Mouse (Mus musculus) limb, embryonic 15.5 days (tissue): ENCODE measurements around the gene Tdrd3. TPM values are rescaled to one million over a fixed set of nuclear protein-coding genes. Genes with fewer than 3 reads are reported as not detected.

Experiments
- ATAC-seq: fragments of 200-750 bp; cut with Nextera tagmentation; 2 replicates; pipeline ENCODE4 v1.8.0; 2017; ENCODE audit warnings: low read depth, moderate TSS enrichment; ENCODE audit not compliant: insufficient number of reproducible peaks, low FRiP score, low TSS enrichment
- H3K27ac ChIP-seq: fragments of 300-500 bp; sonication (generic); 2 replicates; pipeline ENCODE4 v1.5.1; 2015; ENCODE audit warnings: moderate library complexity, mild to moderate bottlenecking, inconsistent platforms
- H3K27me3 ChIP-seq: fragments of 300-500 bp; sonication (generic); 2 replicates; pipeline ENCODE4 v1.6.1; 2015; ENCODE audit warnings: inconsistent platforms
- H3K36me3 ChIP-seq: fragments of 300-500 bp; sonication (generic); 2 replicates; pipeline ENCODE4 v1.6.1; 2015; ENCODE audit warnings: inconsistent platforms
- H3K4me1 ChIP-seq: fragments of 300-500 bp; sonication (generic); 2 replicates; pipeline ENCODE4 v1.6.1; 2015; ENCODE audit warnings: inconsistent platforms
- H3K4me2 ChIP-seq: fragments of 300-500 bp; sonication (generic); 2 replicates; pipeline ENCODE4 v1.6.1; 2015; ENCODE audit warnings: mild to moderate bottlenecking, inconsistent platforms
- H3K4me3 ChIP-seq: fragments of 300-500 bp; sonication (generic); 2 replicates; pipeline ENCODE4 v1.5.1; 2015; ENCODE audit warnings: mild to moderate bottlenecking, inconsistent platforms
- H3K9ac ChIP-seq: fragments of 300-500 bp; sonication (generic); 2 replicates; pipeline ENCODE4 v1.6.1; 2015; ENCODE audit warnings: inconsistent platforms
- H3K9me3 ChIP-seq: fragments of 300-500 bp; sonication (generic); 2 replicates; pipeline ENCODE4 v1.6.1; 2016; ENCODE audit warnings: inconsistent platforms
- WGBS: fragments of 180-500 bp; shearing (Covaris S2); methylation state at CpG from one replicate; pipeline ENCODE4 v1.1.7; 2015; 5-methylcytosine and 5-hydroxymethylcytosine counted together
- polyA plus RNA-seq: library from polyadenylated mRNA; unstranded; fragments of >200 nt; fragmentation: Nextera tagmentation; extraction: Ambion mirVana; gene quantifications from 2 replicates; pipeline ENCODE4 v1.2.1, GENCODE M21; 2015

Gene Tdrd3
- polyA plus RNA-seq, 1 experiment from 2014 or later: 32.4 TPM

GRCm38 (mm10) chr14:87461543-87461942 lies 45.1 kb downstream of the Tdrd3 start:
- H3K27me3 ChIP-seq: no peaks in the 10 kb centered on the region
- no peak overlapping the region for H3K4me2 ChIP-seq
- ATAC-seq: no peak
- H3K9me3 ChIP-seq: no peaks in the 10 kb centered on the region
- H3K27ac ChIP-seq: no peak overlapping the region
- peaks cover 3% of the 10 kb centered on the region; the same call in 1 of the 2 replicates for H3K4me1 ChIP-seq
- H3K4me3 ChIP-seq: no peak overlapping the region
- whole genome bisulfite sequencing: 71% methylated on average over 12 of the region's 12 CpGs
- H3K9ac ChIP-seq: no peak overlapping the region
- H3K36me3 ChIP-seq: peaks cover 17% of the 10 kb centered on the region

- no peak for ATAC-seq
- no peak overlapping the region for H3K4me3 ChIP-seq
- H3K9me3 ChIP-seq: no peaks in the 10 kb centered on the region
- WGBS: 17% methylated on average over 11 of the region's 11 CpGs
- H3K27ac ChIP-seq: no peak overlapping the region
- H3K4me1 ChIP-seq: peaks cover 3% of the 10 kb centered on the region; the same call in 1 of the 2 replicates
- no peak overlapping the region for H3K9ac ChIP-seq
- peaks cover 10% of the 10 kb centered on the region; the same call in 1 of the 2 replicates for H3K36me3 ChIP-seq
- no peak overlapping the region for H3K4me2 ChIP-seq
- no peaks in the 10 kb centered on the region for H3K27me3 ChIP-seq
These were observed 47.7 kb downstream of the Tdrd3 start for GRCm38 (mm10) chr14:87463963-87464654.

GRCm38 (mm10) chr14:87464655-87465054 lies 48.2 kb downstream of the Tdrd3 start:
- H3K4me1 ChIP-seq: peaks cover 3% of the 10 kb centered on the region; the same call in 1 of the 2 replicates
- no peaks in the 10 kb centered on the region for H3K27me3 ChIP-seq
- no peaks in the 10 kb centered on the region for H3K9me3 ChIP-seq
- H3K4me3 ChIP-seq: no peak overlapping the region
- H3K9ac ChIP-seq: no peak overlapping the region
- peaks cover 10% of the 10 kb centered on the region; the same call in 1 of the 2 replicates for H3K36me3 ChIP-seq
- ATAC-seq: no peak
- H3K4me2 ChIP-seq: no peak overlapping the region
- H3K27ac ChIP-seq: no peak overlapping the region

GRCm38 (mm10) chr14:87467586-87467985 lies 51.1 kb downstream of the Tdrd3 start:
- WGBS: 80% methylated on average over 12 of the region's 12 CpGs
- H3K4me2 ChIP-seq: no peak overlapping the region
- no peaks in the 10 kb centered on the region for H3K27me3 ChIP-seq
- peaks cover 3% of the 10 kb centered on the region; the same call in 1 of the 2 replicates for H3K4me1 ChIP-seq
- no peak overlapping the region for H3K9ac ChIP-seq
- no peak overlapping the region for H3K4me3 ChIP-seq
- H3K9me3 ChIP-seq: no peaks in the 10 kb centered on the region
- ATAC-seq: no peak
- no peak overlapping the region for H3K27ac ChIP-seq
- H3K36me3 ChIP-seq: peaks cover 10% of the 10 kb centered on the region; the same call in 1 of the 2 replicates

- H3K4me2 ChIP-seq: no peak overlapping the region
- H3K4me1 ChIP-seq: no peaks in the 10 kb centered on the region
- peaks cover 8% of the 10 kb centered on the region for H3K36me3 ChIP-seq
- no peaks in the 10 kb centered on the region for H3K9me3 ChIP-seq
- H3K27me3 ChIP-seq: no peaks in the 10 kb centered on the region
- no peak for ATAC-seq
- no peak overlapping the region for H3K27ac ChIP-seq
- H3K9ac ChIP-seq: no peak overlapping the region
- H3K4me3 ChIP-seq: no peak overlapping the region
- WGBS: 72% methylated on average over 1 of the region's 1 CpGs
These were observed 55.1 kb downstream of the Tdrd3 start for GRCm38 (mm10) chr14:87471521-87471920.

GRCm38 (mm10) chr14:87472782-87473181 lies 56.3 kb downstream of the Tdrd3 start:
- H3K9me3 ChIP-seq: no peaks in the 10 kb centered on the region
- no peak overlapping the region for H3K4me2 ChIP-seq
- ATAC-seq: no peak
- peaks cover 11% of the 10 kb centered on the region for H3K36me3 ChIP-seq
- H3K4me3 ChIP-seq: no peak overlapping the region
- WGBS: 69% methylated on average over 2 of the region's 2 CpGs
- no peaks in the 10 kb centered on the region for H3K4me1 ChIP-seq
- no peak overlapping the region for H3K27ac ChIP-seq
- H3K27me3 ChIP-seq: no peaks in the 10 kb centered on the region
- no peak overlapping the region for H3K9ac ChIP-seq

GRCm38 (mm10) chr14:87475721-87476359 lies 59.4 kb downstream of the Tdrd3 start:
- no peak overlapping the region for H3K4me3 ChIP-seq
- no peaks in the 10 kb centered on the region for H3K4me1 ChIP-seq
- ATAC-seq: no peak
- H3K9ac ChIP-seq: no peak overlapping the region
- H3K9me3 ChIP-seq: no peaks in the 10 kb centered on the region
- no peak overlapping the region for H3K27ac ChIP-seq
- no peak overlapping the region for H3K4me2 ChIP-seq
- H3K27me3 ChIP-seq: no peaks in the 10 kb centered on the region
- 75% methylated on average over 10 of the region's 10 CpGs for WGBS
- H3K36me3 ChIP-seq: peaks cover 14% of the 10 kb centered on the region

- Histone ChIP-seq H3K27me3 (no peaks in the 10 kb centered on the region), H3K36me3 (peaks cover 24% of the 10 kb centered on the region), H3K4me2 (no peak overlapping the region), H3K9me3 (no peaks in the 10 kb centered on the region), H3K4me1 (no peaks in the 10 kb centered on the region), H3K9ac (no peak overlapping the region), H3K4me3 (no peak overlapping the region), H3K27ac (no peak overlapping the region)
- WGBS: 81% methylated on average over 1 of the region's 3 CpGs
- no peak for ATAC-seq
These were observed 62.0 kb downstream of the Tdrd3 start for GRCm38 (mm10) chr14:87478339-87478951.

GRCm38 (mm10) chr14:87485888-87486287 lies 69.4 kb downstream of the Tdrd3 start:
- H3K4me2 ChIP-seq: no peak overlapping the region
- no peak for ATAC-seq
- H3K9me3 ChIP-seq: no peaks in the 10 kb centered on the region
- no peaks in the 10 kb centered on the region for H3K27me3 ChIP-seq
- no peaks in the 10 kb centered on the region for H3K4me1 ChIP-seq
- H3K4me3 ChIP-seq: no peak overlapping the region
- peaks cover 25% of the 10 kb centered on the region for H3K36me3 ChIP-seq
- no peak overlapping the region for H3K27ac ChIP-seq
- 92% methylated on average over 3 of the region's 3 CpGs for WGBS
- H3K9ac ChIP-seq: no peak overlapping the region

- peaks cover 3% of the 10 kb centered on the region; the same call in 1 of the 2 replicates for H3K36me3 ChIP-seq
- no peaks in the 10 kb centered on the region for H3K9me3 ChIP-seq
- no peak for ATAC-seq
- H3K27ac ChIP-seq: no peak overlapping the region
- no peak overlapping the region for H3K4me3 ChIP-seq
- no peak overlapping the region for H3K4me2 ChIP-seq
- H3K9ac ChIP-seq: no peak overlapping the region
- WGBS: 89% methylated on average over 11 of the region's 11 CpGs
- no peaks in the 10 kb centered on the region for H3K27me3 ChIP-seq
- H3K4me1 ChIP-seq: no peaks in the 10 kb centered on the region
These were observed 81.6 kb downstream of the Tdrd3 start for GRCm38 (mm10) chr14:87497955-87498594.

- Histone ChIP-seq H3K36me3 (peaks cover 15% of the 10 kb centered on the region), H3K9ac (no peak overlapping the region), H3K4me2 (no peak overlapping the region), H3K27ac (no peak overlapping the region), H3K27me3 (no peaks in the 10 kb centered on the region), H3K4me3 (no peak overlapping the region), H3K4me1 (no peaks in the 10 kb centered on the region), H3K9me3 (no peaks in the 10 kb centered on the region)
- ATAC-seq: no peak
- 93% methylated on average over 8 of the region's 8 CpGs for WGBS
These were observed 89.5 kb downstream of the Tdrd3 start for GRCm38 (mm10) chr14:87505924-87506323.

- H3K4me1 ChIP-seq: no peaks in the 10 kb centered on the region; the same call in 1 of the 2 replicates
- H3K9me3 ChIP-seq: no peaks in the 10 kb centered on the region
- ATAC-seq: no peak
- no peak overlapping the region for H3K4me2 ChIP-seq
- no peaks in the 10 kb centered on the region for H3K27me3 ChIP-seq
- no peak overlapping the region for H3K27ac ChIP-seq
- peaks cover 8% of the 10 kb centered on the region; the same call in 1 of the 2 replicates for H3K36me3 ChIP-seq
- WGBS: 52% methylated on average over 3 of the region's 3 CpGs
- no peak overlapping the region for H3K4me3 ChIP-seq
- no peak overlapping the region for H3K9ac ChIP-seq
These were observed 98.8 kb downstream of the Tdrd3 start for GRCm38 (mm10) chr14:87515281-87515680.
